Mouse (Mus musculus) kidney, embryonic 14.5 days (tissue): ENCODE results near the gene AU022252. TPM values are rescaled to one million over a fixed set of nuclear protein-coding genes. Genes with fewer than 3 reads are reported as not detected.

Experiments
- ATAC-seq: fragments of 200-750 bp; cut with Nextera tagmentation; 2 replicates; pipeline ENCODE4 v1.8.0; 2017; ENCODE audit warnings: moderate number of reproducible peaks, mild to moderate bottlenecking, moderate TSS enrichment, moderate library complexity; ENCODE audit not compliant: low FRiP score, low TSS enrichment
- H3K27ac ChIP-seq: fragments of 300-500 bp; sonication (generic); 2 replicates; pipeline ENCODE4 v1.5.1; 2014; ENCODE audit warnings: low read depth, mild to moderate bottlenecking, low read length, moderate library complexity, mixed read lengths
- H3K27me3 ChIP-seq: fragments of 300-500 bp; sonication (generic); 2 replicates; pipeline ENCODE4 v1.6.1; 2014; ENCODE audit warnings: mild to moderate bottlenecking, low read length; ENCODE audit not compliant: control insufficient read depth, insufficient read depth
- H3K36me3 ChIP-seq: fragments of 300-500 bp; sonication (generic); 2 replicates; pipeline ENCODE4 v1.6.1; 2014; ENCODE audit warnings: low read length, mixed read lengths; ENCODE audit not compliant: control insufficient read depth, insufficient read depth
- H3K4me1 ChIP-seq: fragments of 300-500 bp; sonication (generic); 2 replicates; pipeline ENCODE4 v1.6.1; 2014; ENCODE audit warnings: low read length, mixed read lengths; ENCODE audit not compliant: control insufficient read depth, insufficient read depth
- H3K4me2 ChIP-seq: fragments of 300-500 bp; sonication (generic); replicated peaks from 2 replicates; pipeline ENCODE4 v1.6.1; 2014; ENCODE audit warnings: low read depth, mild to moderate bottlenecking, low read length
- H3K4me3 ChIP-seq: fragments of 300-500 bp; sonication (generic); 2 replicates; pipeline ENCODE4 v1.5.1; 2014; ENCODE audit warnings: mild to moderate bottlenecking, low read length
- H3K9ac ChIP-seq: fragments of 300-500 bp; sonication (generic); 2 replicates; pipeline ENCODE4 v1.6.1; 2014; ENCODE audit warnings: low read depth, mild to moderate bottlenecking, low read length, moderate library complexity
- H3K9me3 ChIP-seq: fragments of 300-500 bp; sonication (generic); 2 replicates; pipeline ENCODE4 v1.6.1; 2016; ENCODE audit warnings: low read length; ENCODE audit not compliant: control insufficient read depth
- WGBS: fragments of 180-500 bp; shearing (Covaris S2); extraction: QIAGEN DNeasy Blood & Tissue Kit; methylation state at CpG from one replicate; pipeline ENCODE4 v1.1.7; 2014; 5-methylcytosine and 5-hydroxymethylcytosine counted together
- polyA plus RNA-seq: library from polyadenylated mRNA; unstranded; fragments of >200 nt; fragmentation: Nextera tagmentation; extraction: Ambion mirVana; gene quantifications from 2 replicates; pipeline ENCODE4 v1.2.1, GENCODE M21; 2014

AU022252 gene
- polyA plus RNA-seq, 1 experiment from 2014 or later, result 33.6 TPM

GRCm38 (mm10) chr4:119162990-119163389 lies 69.5 kb downstream of the AU022252 start:
- no peaks in the 10 kb centered on the region for H3K9me3 ChIP-seq
- no peak overlapping the region for H3K27ac ChIP-seq
- no peaks in the 10 kb centered on the region for H3K27me3 ChIP-seq
- H3K4me1 ChIP-seq, result no peaks in the 10 kb centered on the region
- WGBS, result 73% methylated on average over 4 of the region's 4 CpGs
- H3K4me2 ChIP-seq, result no peak overlapping the region
- no peak overlapping the region for H3K4me3 ChIP-seq
- H3K36me3 ChIP-seq, result no peaks in the 10 kb centered on the region
- no peak for ATAC-seq
- no peak overlapping the region for H3K9ac ChIP-seq

DNA sequence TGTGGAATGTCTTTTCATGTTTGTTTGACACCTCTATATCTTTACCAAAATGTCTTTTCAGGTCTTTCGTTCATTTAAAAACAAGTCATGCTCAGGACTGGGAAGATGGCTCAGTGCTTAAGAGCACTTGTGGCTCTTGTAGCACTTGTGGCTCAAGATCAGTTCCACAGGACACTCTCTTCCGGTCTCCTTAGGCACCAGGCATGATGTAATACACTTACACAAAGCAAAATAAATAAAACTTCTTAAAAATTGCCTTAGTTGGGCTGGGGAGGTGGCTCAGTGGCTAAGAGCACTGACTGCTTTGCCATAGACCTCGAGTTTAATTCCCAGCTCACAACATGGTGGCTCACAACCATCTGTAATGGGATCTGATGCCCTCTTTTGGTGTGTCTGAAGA lies 71.2 kb downstream of the AU022252 start:
- Histone ChIP-seq H3K27me3 (no peaks in the 10 kb centered on the region), H3K4me2 (no peak overlapping the region), H3K9ac (no peak overlapping the region), H3K4me3 (no peak overlapping the region), H3K4me1 (no peaks in the 10 kb centered on the region), H3K9me3 (no peaks in the 10 kb centered on the region), H3K36me3 (no peaks in the 10 kb centered on the region), H3K27ac (no peak overlapping the region)
- no peak for ATAC-seq
- 75% methylated on average over 3 of the region's 3 CpGs for WGBS

GRCm38 (mm10) chr4:119157891-119158290 lies 74.6 kb downstream of the AU022252 start:
- 83% methylated on average over 5 of the region's 5 CpGs for WGBS
- H3K36me3 ChIP-seq, result no peaks in the 10 kb centered on the region
- H3K4me2 ChIP-seq, result no peak overlapping the region
- no peak overlapping the region for H3K27ac ChIP-seq
- no peaks in the 10 kb centered on the region for H3K9me3 ChIP-seq
- H3K4me3 ChIP-seq, result no peak overlapping the region
- H3K27me3 ChIP-seq, result no peaks in the 10 kb centered on the region
- no peak overlapping the region for H3K9ac ChIP-seq
- H3K4me1 ChIP-seq, result no peaks in the 10 kb centered on the region
- ATAC-seq, result no peak

GRCm38 (mm10) chr4:119157186-119157585 lies 75.3 kb downstream of the AU022252 start:
- ATAC-seq, result no peak
- WGBS, result 28% methylated on average over 2 of the region's 2 CpGs
- no peak overlapping the region for H3K27ac ChIP-seq
- no peaks in the 10 kb centered on the region for H3K9me3 ChIP-seq
- H3K4me1 ChIP-seq, result no peaks in the 10 kb centered on the region
- no peaks in the 10 kb centered on the region for H3K36me3 ChIP-seq
- H3K4me2 ChIP-seq, result no peak overlapping the region
- no peak overlapping the region for H3K9ac ChIP-seq
- no peak overlapping the region for H3K4me3 ChIP-seq
- no peaks in the 10 kb centered on the region for H3K27me3 ChIP-seq

Other genes starting within 250 kb of the AU022252 start
- 53.6 and 74.1 TPM in 2 replicates for gene Slc2a1, start 124.0 kb downstream of the AU022252 start, polyA plus RNA-seq
- 10.2 and 11.0 TPM in 2 replicates for gene Zfp691, start 58.5 kb downstream of the AU022252 start, polyA plus RNA-seq
- 0.49 and 1.3 TPM in 2 replicates for gene Ermap, start 42.7 kb downstream of the AU022252 start, polyA plus RNA-seq
- 131 and 180 TPM in 2 replicates for gene Svbp, start 37.4 kb downstream of the AU022252 start, polyA plus RNA-seq
- 0.16 TPM in 1 of 2 replicates, not detected in the other for gene Tmem269, start 14.5 kb downstream of the AU022252 start, polyA plus RNA-seq
- 28.9 and 34.4 TPM in 2 replicates for gene P3h1, start 203 bp upstream of the AU022252 start, polyA plus RNA-seq
- gene Cldn19, start 22.7 kb upstream of the AU022252 start, polyA plus RNA-seq, result 5.9 and 10.4 TPM in 2 replicates
- gene Ybx1, start 61.9 kb upstream of the AU022252 start, polyA plus RNA-seq, result 969 and 1,061 TPM in 2 replicates
- gene Ppih, start 87.8 kb upstream of the AU022252 start, polyA plus RNA-seq, result 122 and 153 TPM in 2 replicates
- gene Ccdc30, start 182.8 kb upstream of the AU022252 start, polyA plus RNA-seq, result 8.7 and 9.2 TPM in 2 replicates
- gene Ppcs, start 189.7 kb upstream of the AU022252 start, polyA plus RNA-seq, result 48.9 and 51.5 TPM in 2 replicates
- 0.53 and 0.86 TPM in 2 replicates for gene Zmynd12, start 190.1 kb upstream of the AU022252 start, polyA plus RNA-seq